Mouse (Mus musculus): ENCODE data around the gene Mbnl2. TPM values are rescaled to one million over a fixed set of nuclear protein-coding genes. Genes with fewer than 3 reads are reported as not detected.

Gene Mbnl2
- polyA plus RNA-seq, 1 experiment from 2014 or later: 23.1 TPM

- no peaks in the 10 kb centered on the region for H3K4me1 ChIP-seq (replicated peaks; ENCODE audit: control insufficient read depth, insufficient read depth, low read length)
- H3K4me3 ChIP-seq (replicated peaks; ENCODE audit: low read length): no peak overlapping the region
- WGBS: 86% methylated on average over 4 of the region's 4 CpGs
- H3K27me3 ChIP-seq (replicated peaks; ENCODE audit: control insufficient read depth, insufficient read depth, low read length): no peaks in the 10 kb centered on the region
- ATAC-seq: no peak
- H3K4me2 ChIP-seq (ENCODE audit: low read length): no peak overlapping the region
- no peak overlapping the region for H3K9ac ChIP-seq (replicated peaks; ENCODE audit: low read depth, low read length)
- H3K27ac ChIP-seq (ENCODE audit: low read length): no peak overlapping the region
- no peaks in the 10 kb centered on the region for H3K9me3 ChIP-seq (ENCODE audit: control insufficient read depth, low read length)
- no peaks in the 10 kb centered on the region for H3K36me3 ChIP-seq (ENCODE audit: control insufficient read depth, insufficient read depth)
Observed at GRCm38 (mm10) chr14:120379716-120380115, 104.2 kb downstream of the Mbnl2 start.

DNA sequence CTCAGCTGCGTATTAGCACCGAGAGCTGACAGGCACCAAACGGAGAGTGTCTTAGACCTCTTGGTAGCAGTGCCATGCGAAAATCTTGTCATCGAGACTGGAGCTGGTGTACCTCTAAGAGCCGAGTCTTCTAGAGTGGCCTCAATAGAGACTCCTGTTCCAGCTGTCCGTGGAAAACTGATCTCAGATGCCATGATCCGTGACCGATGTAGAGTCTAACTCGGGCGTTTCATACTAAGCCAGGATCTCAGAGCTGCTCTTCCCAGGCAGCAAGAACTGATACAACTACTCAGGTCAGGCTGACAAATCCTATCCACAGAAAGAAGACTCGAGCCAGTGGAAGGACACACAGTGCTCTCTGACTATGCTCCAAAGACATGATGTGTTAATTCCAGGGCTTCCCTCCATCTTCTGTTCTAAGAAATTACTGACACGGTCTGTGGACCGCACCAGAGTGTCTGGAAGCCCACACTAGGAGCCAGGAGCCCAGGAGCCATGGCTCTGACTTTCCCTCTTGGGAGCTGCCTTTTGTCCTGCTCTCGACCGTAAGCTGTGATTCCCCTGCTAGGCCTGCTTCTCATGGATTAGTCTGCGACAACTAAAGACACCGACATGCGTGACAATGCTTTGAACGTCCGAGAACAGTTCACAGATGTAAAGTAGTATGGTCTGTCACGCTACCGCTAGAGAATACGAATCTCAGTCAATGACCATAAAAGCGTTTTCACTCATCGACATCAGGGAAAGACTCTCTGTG, 106.1 kb downstream of the Mbnl2 start:
- 89% methylated on average over 26 of the region's 26 CpGs for WGBS
- H3K27me3 ChIP-seq (replicated peaks; ENCODE audit: control insufficient read depth, insufficient read depth, low read length): no peaks in the 10 kb centered on the region

GRCm38 (mm10) chr14:120382179-120382578, 106.7 kb downstream of the Mbnl2 start:
- 85% methylated on average over 5 of the region's 5 CpGs for WGBS

More for the DNA sequence above, 106.1 kb downstream of the Mbnl2 start:
- Histone ChIP-seq H3K27ac (ENCODE audit: low read length) (no peak overlapping the region), H3K4me3 (replicated peaks; ENCODE audit: low read length) (no peak overlapping the region), H3K4me2 (ENCODE audit: low read length) (no peak overlapping the region), H3K9me3 (ENCODE audit: control insufficient read depth, low read length) (no peaks in the 10 kb centered on the region), H3K4me1 (replicated peaks; ENCODE audit: control insufficient read depth, insufficient read depth, low read length) (no peaks in the 10 kb centered on the region), H3K36me3 (ENCODE audit: control insufficient read depth, insufficient read depth) (no peaks in the 10 kb centered on the region), H3K9ac (replicated peaks; ENCODE audit: low read depth, low read length) (no peak overlapping the region)
- no peak for ATAC-seq

GRCm38 (mm10) chr14:120383186-120383851, 107.8 kb downstream of the Mbnl2 start:
- Histone ChIP-seq H3K36me3 (ENCODE audit: control insufficient read depth, insufficient read depth) (no peaks in the 10 kb centered on the region), H3K4me2 (ENCODE audit: low read length) (no peak overlapping the region), H3K9ac (replicated peaks; ENCODE audit: low read depth, low read length) (no peak overlapping the region), H3K9me3 (ENCODE audit: control insufficient read depth, low read length) (no peaks in the 10 kb centered on the region), H3K27me3 (replicated peaks; ENCODE audit: control insufficient read depth, insufficient read depth, low read length) (no peaks in the 10 kb centered on the region), H3K27ac (ENCODE audit: low read length) (no peak overlapping the region), H3K4me1 (replicated peaks; ENCODE audit: control insufficient read depth, insufficient read depth, low read length) (no peaks in the 10 kb centered on the region), H3K4me3 (replicated peaks; ENCODE audit: low read length) (no peak overlapping the region)
- ATAC-seq: no peak
- 68% methylated on average over 11 of the region's 11 CpGs for WGBS

More at GRCm38 (mm10) chr14:120382179-120382578, 106.7 kb downstream of the Mbnl2 start:
- H3K4me1 ChIP-seq (replicated peaks; ENCODE audit: control insufficient read depth, insufficient read depth, low read length): no peaks in the 10 kb centered on the region
- H3K4me3 ChIP-seq (replicated peaks; ENCODE audit: low read length): no peak overlapping the region
- H3K27me3 ChIP-seq (replicated peaks; ENCODE audit: control insufficient read depth, insufficient read depth, low read length): no peaks in the 10 kb centered on the region
- no peak overlapping the region for H3K27ac ChIP-seq (ENCODE audit: low read length)
- no peak overlapping the region for H3K4me2 ChIP-seq (ENCODE audit: low read length)
- no peaks in the 10 kb centered on the region for H3K9me3 ChIP-seq (ENCODE audit: control insufficient read depth, low read length)
- no peak for ATAC-seq
- H3K9ac ChIP-seq (replicated peaks; ENCODE audit: low read depth, low read length): no peak overlapping the region
- no peaks in the 10 kb centered on the region for H3K36me3 ChIP-seq (ENCODE audit: control insufficient read depth, insufficient read depth)

- no peaks in the 10 kb centered on the region for H3K27me3 ChIP-seq (replicated peaks; ENCODE audit: control insufficient read depth, insufficient read depth, low read length)
- WGBS: 93% methylated on average over 5 of the region's 5 CpGs
- H3K4me2 ChIP-seq (ENCODE audit: low read length): no peak overlapping the region
- H3K9me3 ChIP-seq (ENCODE audit: control insufficient read depth, low read length): no peaks in the 10 kb centered on the region
- no peak overlapping the region for H3K9ac ChIP-seq (replicated peaks; ENCODE audit: low read depth, low read length)
- ATAC-seq: no peak
- H3K36me3 ChIP-seq (ENCODE audit: control insufficient read depth, insufficient read depth): no peaks in the 10 kb centered on the region
- no peak overlapping the region for H3K27ac ChIP-seq (ENCODE audit: low read length)
- H3K4me3 ChIP-seq (replicated peaks; ENCODE audit: low read length): no peak overlapping the region
- H3K4me1 ChIP-seq (replicated peaks; ENCODE audit: control insufficient read depth, insufficient read depth, low read length): peaks cover 5% of the 10 kb centered on the region; the same call in 1 of the 2 replicates
Observed at GRCm38 (mm10) chr14:120384615-120385014, 109.1 kb downstream of the Mbnl2 start.

DNA sequence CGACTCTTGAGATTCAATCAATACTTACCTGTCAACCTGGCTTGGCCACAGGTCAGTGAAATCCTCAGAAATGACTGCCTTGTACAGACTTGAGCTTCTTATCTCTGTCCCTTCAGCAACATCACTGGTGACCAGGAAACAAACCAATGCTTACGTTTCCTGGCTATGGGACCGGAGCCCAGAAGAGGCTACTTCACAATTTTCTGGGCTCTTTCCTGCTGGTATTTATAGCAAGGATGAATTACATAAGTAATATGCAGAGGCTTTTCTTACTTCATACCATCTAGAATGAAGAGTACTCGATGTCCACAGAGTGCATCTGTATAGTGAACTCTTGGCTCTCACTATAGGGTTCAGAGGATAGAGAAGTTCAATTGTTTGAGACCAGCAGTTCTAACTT, 111.8 kb downstream of the Mbnl2 start:
- WGBS: 90% methylated on average over 4 of the region's 4 CpGs
- ATAC-seq: no peak
- H3K4me3 ChIP-seq (replicated peaks; ENCODE audit: low read length): no peak overlapping the region

DNA sequence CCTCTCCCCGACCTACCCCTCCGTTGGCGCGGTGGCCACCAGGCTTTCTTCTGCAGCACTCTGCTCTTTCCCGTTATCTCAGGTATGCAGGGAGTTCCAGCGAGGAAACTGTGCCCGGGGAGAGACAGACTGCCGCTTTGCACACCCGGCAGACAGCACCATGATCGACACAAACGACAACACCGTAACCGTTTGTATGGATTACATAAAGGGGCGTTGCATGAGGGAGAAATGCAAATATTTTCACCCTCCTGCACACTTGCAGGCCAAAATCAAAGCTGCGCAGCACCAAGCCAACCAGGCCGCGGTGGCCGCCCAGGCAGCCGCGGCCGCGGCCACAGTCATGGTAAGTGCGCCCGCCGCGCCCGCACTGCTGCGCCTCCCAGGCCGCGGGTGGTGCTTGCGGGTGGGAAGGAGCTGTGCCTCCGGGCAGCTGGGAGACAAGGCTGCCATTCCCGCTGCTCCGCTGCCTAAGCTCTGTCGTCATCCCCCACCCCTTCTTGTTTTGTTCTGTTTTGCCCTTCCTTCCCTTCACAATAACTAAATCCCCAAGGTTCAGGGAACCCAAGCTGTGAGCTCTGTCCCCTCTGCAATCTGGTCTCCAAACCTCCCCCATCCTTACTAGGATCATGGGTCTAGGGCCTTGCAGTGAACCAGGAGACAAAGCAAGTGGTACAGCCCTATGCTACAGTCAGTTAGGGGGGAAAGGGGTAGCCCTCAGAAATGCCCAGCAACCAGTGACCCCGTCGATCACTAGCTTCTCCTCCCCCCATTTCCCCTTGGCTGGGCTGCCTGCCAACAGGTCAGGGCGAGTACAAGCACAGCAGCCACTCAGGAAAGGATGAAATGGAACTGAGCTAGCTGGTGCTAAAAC, 113.6 kb downstream of the Mbnl2 start:
- no peaks in the 10 kb centered on the region for H3K27me3 ChIP-seq (replicated peaks; ENCODE audit: control insufficient read depth, insufficient read depth, low read length)
- ATAC-seq: peak; percentile 81
- peak overlapping the region; percentile 61 for H3K27ac ChIP-seq (ENCODE audit: low read length)
- peaks cover 11% of the 10 kb centered on the region; the same call in 1 of the 2 replicates for H3K4me1 ChIP-seq (replicated peaks; ENCODE audit: control insufficient read depth, insufficient read depth, low read length)
- no peaks in the 10 kb centered on the region for H3K9me3 ChIP-seq (ENCODE audit: control insufficient read depth, low read length)
- 1% methylated on average over 36 of the region's 38 CpGs for WGBS
- H3K9ac ChIP-seq (replicated peaks; ENCODE audit: low read depth, low read length): peak overlapping the region; percentile 74
- H3K4me3 ChIP-seq (replicated peaks; ENCODE audit: low read length): peak overlapping the region; percentile 46
- H3K36me3 ChIP-seq (ENCODE audit: control insufficient read depth, insufficient read depth): no peaks in the 10 kb centered on the region
- peak overlapping the region; percentile 64 for H3K4me2 ChIP-seq (ENCODE audit: low read length)

More for the DNA sequence above, 111.8 kb downstream of the Mbnl2 start:
- Histone ChIP-seq H3K9ac (replicated peaks; ENCODE audit: low read depth, low read length) (no peak overlapping the region), H3K4me2 (ENCODE audit: low read length) (no peak overlapping the region), H3K27me3 (replicated peaks; ENCODE audit: control insufficient read depth, insufficient read depth, low read length) (no peaks in the 10 kb centered on the region), H3K36me3 (ENCODE audit: control insufficient read depth, insufficient read depth) (no peaks in the 10 kb centered on the region), H3K27ac (ENCODE audit: low read length) (no peak overlapping the region), H3K4me1 (replicated peaks; ENCODE audit: control insufficient read depth, insufficient read depth, low read length) (peaks cover 11% of the 10 kb centered on the region; the same call in 1 of the 2 replicates), H3K9me3 (ENCODE audit: control insufficient read depth, low read length) (no peaks in the 10 kb centered on the region)

GRCm38 (mm10) chr14:120390231-120390944, 114.9 kb downstream of the Mbnl2 start:
- H3K9ac ChIP-seq (replicated peaks; ENCODE audit: low read depth, low read length): no peak overlapping the region
- H3K27me3 ChIP-seq (replicated peaks; ENCODE audit: control insufficient read depth, insufficient read depth, low read length): no peaks in the 10 kb centered on the region
- no peak overlapping the region for H3K27ac ChIP-seq (ENCODE audit: low read length)
- H3K4me1 ChIP-seq (replicated peaks; ENCODE audit: control insufficient read depth, insufficient read depth, low read length): peaks cover 11% of the 10 kb centered on the region; the same call in 1 of the 2 replicates
- H3K9me3 ChIP-seq (ENCODE audit: control insufficient read depth, low read length): no peaks in the 10 kb centered on the region
- no peak overlapping the region for H3K4me2 ChIP-seq (ENCODE audit: low read length)
- H3K4me3 ChIP-seq (replicated peaks; ENCODE audit: low read length): no peak overlapping the region
- ATAC-seq: no peak
- H3K36me3 ChIP-seq (ENCODE audit: control insufficient read depth, insufficient read depth): no peaks in the 10 kb centered on the region
- 96% methylated on average over 10 of the region's 10 CpGs for WGBS
